ENCODE assay signal across 9 mouse cellular contexts in the genomic region with DNA sequence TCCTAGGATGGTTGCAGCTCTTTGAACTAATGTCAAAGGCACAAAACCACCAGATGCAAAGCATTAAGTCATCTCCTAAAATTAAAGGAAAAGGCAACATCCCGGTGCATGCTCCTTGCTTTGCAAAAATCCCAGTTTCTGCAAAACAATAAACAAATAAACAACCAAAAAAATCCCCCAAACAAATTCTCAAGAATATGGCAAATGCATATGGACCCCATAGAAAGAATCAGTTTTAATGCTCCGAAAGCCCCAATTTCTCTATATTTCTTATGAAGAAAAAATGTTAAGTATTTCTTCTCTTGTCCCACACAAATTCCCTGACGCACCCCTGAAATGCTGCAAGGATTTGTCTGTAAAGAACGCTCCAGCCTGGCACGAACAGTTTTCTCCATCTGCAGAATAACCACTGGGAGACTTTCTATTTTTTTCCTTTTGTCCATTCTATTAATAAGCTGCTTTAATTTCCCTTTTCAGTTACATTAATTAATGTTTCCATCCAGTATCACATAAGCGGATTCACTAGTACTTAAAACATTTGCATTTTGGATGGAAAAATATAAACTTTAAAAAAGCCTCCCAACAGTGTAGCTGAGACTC. TPM values are rescaled to one million over a fixed set of nuclear protein-coding genes. Genes with fewer than 3 reads are reported as not detected.
DNase-seq lines count a peak whose midpoint lies in the region; ATAC-seq and TF ChIP-seq lines count a peak whose summit lies in the region.
"Had no signal": no experiment of that assay in that cellular context is flagged by ENCODE, and none has a peak within 500 bp of the region (broad histone marks: within the 10 kb centered on the region; RNA-seq: fewer than 3 reads in every experiment).

No protein-coding gene starts in this region.

- no peak for ATAC-seq in heart, embryonic 15.5 days (replicated peaks; ENCODE audit: insufficient number of reproducible peaks, insufficient read depth, low FRiP score, low read depth)
- no peak for ATAC-seq in embryonic facial prominence, embryonic 13.5 days (ENCODE audit: insufficient number of reproducible peaks, insufficient read depth, low FRiP score, low TSS enrichment, low read depth)
- no peak for ATAC-seq in hindbrain, postnatal 0 days
- no peak for ATAC-seq in midbrain, embryonic 16.5 days
- ATAC-seq in kidney, embryonic 14.5 days (ENCODE audit: low FRiP score, low TSS enrichment): no peak

- peaks cover 79% of the 10 kb centered on the region for H3K27me3 ChIP-seq in heart, embryonic 15.5 days
- peaks cover 87% of the 10 kb centered on the region for H3K27me3 ChIP-seq in embryonic facial prominence, embryonic 13.5 days
- peaks cover 26% of the 10 kb centered on the region for H3K27me3 ChIP-seq in hindbrain, postnatal 0 days (ENCODE audit: insufficient read depth, low read length)
- H3K27me3 ChIP-seq in midbrain, embryonic 16.5 days (ENCODE audit: control insufficient read depth, insufficient read depth, low read depth, low read length): peaks cover 5% of the 10 kb centered on the region
- H3K27me3 ChIP-seq in kidney, embryonic 14.5 days (ENCODE audit: control insufficient read depth, insufficient read depth, low read length): peaks cover 78% of the 10 kb centered on the region

- WGBS in heart, embryonic 15.5 days: 11% methylated on average over 6 of the region's 6 CpGs
- WGBS in embryonic facial prominence, embryonic 13.5 days: 7% methylated on average over 6 of the region's 6 CpGs
- WGBS in hindbrain, postnatal 0 days: 4% methylated on average over 6 of the region's 6 CpGs
- WGBS in midbrain, embryonic 16.5 days: 5% methylated on average over 6 of the region's 6 CpGs
- WGBS in kidney, embryonic 14.5 days: 5% methylated on average over 6 of the region's 6 CpGs

- TF ChIP-seq CTCF in hindbrain, postnatal 0 days (IDR thresholded peaks at IDR 0.05; ENCODE audit: low read depth): no peak

- no peak for DNase-seq in heart, adult 8-10 months (ENCODE audit: low spot score)
- DNase-seq in hindbrain, postnatal 0 days (ENCODE audit: low spot score): peak; percentile 27
- no peak for DNase-seq in Muller cell, postnatal 12 days (ENCODE audit: inconsistent ontology term)
- DNase-seq in left cerebral cortex, adult 9 months (ENCODE audit: low spot score in 2 of 2): no peak

- peak overlapping the region; percentile 52; the same call in 1 of the 2 replicates for H3K4me3 ChIP-seq in heart, embryonic 15.5 days
- H3K4me3 ChIP-seq in embryonic facial prominence, embryonic 13.5 days: 0 out of 2 replicates have a peak overlapping the region, but pooled peaks have one; percentile 4
- peak overlapping the region; percentile 47 for H3K4me3 ChIP-seq in hindbrain, postnatal 0 days (ENCODE audit: low read length)
- H3K4me3 ChIP-seq in midbrain, embryonic 16.5 days (ENCODE audit: low read depth, low read length): peak overlapping the region; percentile 60
- H3K4me3 ChIP-seq in kidney, embryonic 14.5 days (ENCODE audit: low read length): no peak overlapping the region

- no peak overlapping the region for H3K9ac ChIP-seq in heart, embryonic 15.5 days
- no peak overlapping the region for H3K9ac ChIP-seq in embryonic facial prominence, embryonic 13.5 days
- H3K9ac ChIP-seq in hindbrain, postnatal 0 days (replicated peaks; ENCODE audit: low read length): peak overlapping the region; percentile 63
- H3K9ac ChIP-seq in midbrain, embryonic 16.5 days (ENCODE audit: low read depth, low read length): peak overlapping the region; percentile 76
- H3K9ac ChIP-seq in kidney, embryonic 14.5 days (ENCODE audit: low read depth, low read length): no peak overlapping the region
- H3K9ac ChIP-seq: lung, embryonic 14.5 days had no signal

- H3K9me3 ChIP-seq in heart, embryonic 15.5 days (replicated peaks): no peaks in the 10 kb centered on the region
- no peaks in the 10 kb centered on the region for H3K9me3 ChIP-seq in embryonic facial prominence, embryonic 13.5 days
- no peaks in the 10 kb centered on the region for H3K9me3 ChIP-seq in hindbrain, postnatal 0 days (ENCODE audit: low read length)
- H3K9me3 ChIP-seq in midbrain, embryonic 16.5 days (replicated peaks; ENCODE audit: control insufficient read depth, low read length, poor library complexity, severe bottlenecking): no peaks in the 10 kb centered on the region
- H3K9me3 ChIP-seq in kidney, embryonic 14.5 days (ENCODE audit: control insufficient read depth, low read length): no peaks in the 10 kb centered on the region

- peak overlapping the region; percentile 73; the same call in 1 of the 2 replicates for H3K4me2 ChIP-seq in heart, embryonic 15.5 days
- no peak overlapping the region for H3K4me2 ChIP-seq in embryonic facial prominence, embryonic 13.5 days
- peak overlapping the region; percentile 59 for H3K4me2 ChIP-seq in hindbrain, postnatal 0 days (ENCODE audit: low read depth, low read length)
- H3K4me2 ChIP-seq in midbrain, embryonic 16.5 days (ENCODE audit: low read length): peak overlapping the region; percentile 75
- no peak overlapping the region for H3K4me2 ChIP-seq in kidney, embryonic 14.5 days (replicated peaks; ENCODE audit: low read depth, low read length)

- peaks cover 40% of the 10 kb centered on the region for H3K4me1 ChIP-seq in heart, embryonic 15.5 days (replicated peaks)
- peaks cover 28% of the 10 kb centered on the region for H3K4me1 ChIP-seq in embryonic facial prominence, embryonic 13.5 days
- H3K4me1 ChIP-seq in hindbrain, postnatal 0 days (ENCODE audit: insufficient read depth, low read length): no peaks in the 10 kb centered on the region
- H3K4me1 ChIP-seq in midbrain, embryonic 16.5 days (ENCODE audit: control insufficient read depth, insufficient read depth, low read length): peaks cover 3% of the 10 kb centered on the region; the same call in 1 of the 2 replicates
- H3K4me1 ChIP-seq in kidney, embryonic 14.5 days (ENCODE audit: control insufficient read depth, insufficient read depth, low read length): no peaks in the 10 kb centered on the region; the same call in 1 of the 2 replicates

- H3K36me3 ChIP-seq in heart, embryonic 15.5 days: no peaks in the 10 kb centered on the region
- H3K36me3 ChIP-seq in embryonic facial prominence, embryonic 13.5 days: no peaks in the 10 kb centered on the region
- H3K36me3 ChIP-seq in hindbrain, postnatal 0 days (ENCODE audit: insufficient read depth, low read length): no peaks in the 10 kb centered on the region
- H3K36me3 ChIP-seq in midbrain, embryonic 16.5 days (ENCODE audit: control insufficient read depth, insufficient read depth, low read length): no peaks in the 10 kb centered on the region
- H3K36me3 ChIP-seq in kidney, embryonic 14.5 days (ENCODE audit: control insufficient read depth, insufficient read depth, low read length): no peaks in the 10 kb centered on the region

- no peak overlapping the region for H3K27ac ChIP-seq in heart, embryonic 15.5 days
- H3K27ac ChIP-seq in embryonic facial prominence, embryonic 13.5 days: no peak overlapping the region
- H3K27ac ChIP-seq in hindbrain, postnatal 0 days: peak overlapping the region; percentile 92
- peak overlapping the region; percentile 96 for H3K27ac ChIP-seq in midbrain, embryonic 16.5 days (ENCODE audit: low read length)
- H3K27ac ChIP-seq in kidney, embryonic 14.5 days (ENCODE audit: low read depth, low read length): no peak overlapping the region

RNA-seq across cellular contexts. Expression of a gene that starts 1.9 kb away (rescaled TPM):
- polyA plus RNA-seq in heart, embryonic 15.5 days (2015; fragmentation: Nextera tagmentation; extraction: Ambion mirVana): 2.3 TPM in 2 replicates
- total RNA-seq in heart, adult 8-10 months (2022): 1 to 10 TPM; 3.6 to 5.1 (median 4.2) TPM
- 1.7 and 3.1 TPM in 2 replicates for polyA plus RNA-seq in embryonic facial prominence, embryonic 13.5 days (2015; fragmentation: Nextera tagmentation; extraction: Ambion mirVana)
- 112 and 125 TPM in 2 replicates for total RNA-seq in hindbrain, postnatal 0 days (2014; rRNA removed)
- 73.8 and 76.0 TPM in 2 replicates for polyA plus RNA-seq in hindbrain, postnatal 0 days (2015; fragmentation: Nextera tagmentation; extraction: Ambion mirVana)
- polyA plus RNA-seq in midbrain, embryonic 16.5 days (2015; fragmentation: Nextera tagmentation; extraction: Ambion mirVana): 77.0 and 80.2 TPM in 2 replicates
- polyA plus RNA-seq in kidney, embryonic 14.5 days (2014; fragmentation: Nextera tagmentation; extraction: Ambion mirVana): not detected in 2 replicates

Comparison
In these comparisons a context has a peak if more than half of its experiments do, and no peak if none do; other contexts are left out.
1. H3K27ac ChIP-seq: peak in hindbrain, postnatal 0 days (single experiment) and midbrain, embryonic 16.5 days (single experiment); none in heart, embryonic 15.5 days (single experiment), embryonic facial prominence, embryonic 13.5 days (single experiment) and kidney, embryonic 14.5 days (single experiment).
2. H3K4me2 ChIP-seq: peak in heart, embryonic 15.5 days (single experiment), hindbrain, postnatal 0 days (single experiment) and midbrain, embryonic 16.5 days (single experiment); none in embryonic facial prominence, embryonic 13.5 days (single experiment) and kidney, embryonic 14.5 days (single experiment).
3. H3K9ac ChIP-seq: peak in hindbrain, postnatal 0 days (single experiment) and midbrain, embryonic 16.5 days (single experiment); none in heart, embryonic 15.5 days (single experiment), embryonic facial prominence, embryonic 13.5 days (single experiment) and kidney, embryonic 14.5 days (single experiment).
4. RNA of a gene that starts 1.9 kb away (polyA plus RNA-seq): 77.0 to 80.2 TPM in midbrain, embryonic 16.5 days and 73.8 to 76.0 TPM in hindbrain, postnatal 0 days; 2.3 TPM in heart, embryonic 15.5 days, 1.7 to 3.1 TPM in embryonic facial prominence, embryonic 13.5 days and not detected in kidney, embryonic 14.5 days; every median in the first group is over 10 times any median in the second.